Mouse (Mus musculus) heart, adult 2 months (tissue): ENCODE data around the gene Atf3. TPM values are rescaled to one million over a fixed set of nuclear protein-coding genes. Genes with fewer than 3 reads are reported as not detected.

Source experiments
- DNase-seq, 2 experiments: peaks; one replicate each; pipeline ENCODE4 v3.0.0; 2021
- H3K27ac ChIP-seq: fragments of 200-600 bp; 2 replicates; pipeline ENCODE4 v1.8.1; 2022
- H3K27me3 ChIP-seq: fragments of 200-500 bp; 2 replicates; pipeline ENCODE4 v1.6.1; 2012; ENCODE audit warnings: mild to moderate bottlenecking, low read length, inconsistent platforms, mixed read lengths; ENCODE audit not compliant: control insufficient read depth, insufficient read depth
- H3K36me3 ChIP-seq: fragments of 200-500 bp; 2 replicates; pipeline ENCODE4 v1.6.1; 2012; ENCODE audit warnings: low read length, inconsistent platforms; ENCODE audit not compliant: control insufficient read depth, insufficient read depth
- H3K4me1 ChIP-seq: fragments of 200-500 bp; 2 replicates; pipeline ENCODE4 v1.6.1; 2011; ENCODE audit warnings: low read length; ENCODE audit not compliant: control insufficient read depth, insufficient read depth
- H3K4me3 ChIP-seq: fragments of 200-600 bp; 2 replicates; pipeline ENCODE4 v1.8.1; 2022
- H3K79me2 ChIP-seq: fragments of 200-500 bp; replicated peaks from 2 replicates; pipeline ENCODE4 v1.6.1; 2012; ENCODE audit warnings: mild to moderate bottlenecking, inconsistent platforms, low read length, moderate library complexity, mixed read lengths; ENCODE audit not compliant: control insufficient read depth, insufficient read depth
- H3K9ac ChIP-seq: fragments of 200-500 bp; 2 replicates; pipeline ENCODE4 v1.6.1; 2012; ENCODE audit warnings: low read depth, mild to moderate bottlenecking, control low read depth, inconsistent platforms, low read length, mixed read lengths
- CTCF ChIP-seq: fragments of 200-600 bp; IDR thresholded peaks from 2 replicates; pipeline ENCODE4 v1.8.1; 2022; ENCODE audit warnings: antibody characterized with exemption, mild to moderate bottlenecking, moderate library complexity
- EP300 ChIP-seq: fragments of 200-500 bp; IDR thresholded peaks from 2 replicates; pipeline ENCODE4 v1.6.1; 2011; ENCODE audit warnings: low read depth, low read length, control low read depth; ENCODE audit not compliant: insufficient read depth
- POLR2A ChIP-seq: fragments of 200-500 bp; IDR thresholded peaks from 2 replicates; pipeline ENCODE4 v1.6.1; 2011; ENCODE audit warnings: mild to moderate bottlenecking, low read depth, low read length, control low read depth; ENCODE audit not compliant: insufficient read depth
- WGBS: fragments of 180-500 bp; shearing (Covaris S2); methylation state at CpG from one replicate; pipeline ENCODE4 v1.1.7; 2018; 5-methylcytosine and 5-hydroxymethylcytosine counted together
- intact Hi-C: fragments of 180-260 bp; cut with DNase I; formaldehyde crosslinking; loops from one replicate; pipeline ENCODE4 v1.15.1; 2025
- polyA plus RNA-seq: library from polyadenylated mRNA; depleted of rRNA; stranded (reverse); fragments of >200 nt; gene quantifications from 2 replicates; pipeline ENCODE4 v1.2.3, GENCODE M21; 2012
- total RNA-seq, 2 experiments: library from RNA; stranded (reverse); gene quantifications; 2 replicates each; pipeline ENCODE4 v1.2.3; 2021

Gene Atf3
- total and polyA plus RNA-seq, 3 experiments = 3.6 to 11.5 (median 11.0) TPM

- DNase-seq = no peak
- H3K4me3 ChIP-seq = no peak overlapping the region
- no peaks in the 10 kb centered on the region for H3K4me1 ChIP-seq
- H3K9ac ChIP-seq = no peak overlapping the region
- no peaks in the 10 kb centered on the region for H3K79me2 ChIP-seq
- no peaks in the 10 kb centered on the region for H3K27me3 ChIP-seq
- intact Hi-C loops = no loop called here
- TF ChIP-seq POLR2A = no peak
- TF ChIP-seq CTCF = no peak
- TF ChIP-seq EP300 = no peak
- no peaks in the 10 kb centered on the region for H3K36me3 ChIP-seq
- H3K27ac ChIP-seq = no peak overlapping the region
- 76% methylated on average over 4 of the region's 4 CpGs for WGBS
Observed at GRCm38 (mm10) chr1:191239602-191240001, 21.8 kb upstream of the Atf3 start.

GRCm38 (mm10) chr1:191235788-191236542, 18.1 kb upstream of the Atf3 start:
- WGBS = 80% methylated on average over 6 of the region's 6 CpGs
- Histone ChIP-seq H3K9ac (no peak overlapping the region), H3K36me3 (no peaks in the 10 kb centered on the region), H3K79me2 (no peaks in the 10 kb centered on the region), H3K27me3 (no peaks in the 10 kb centered on the region), H3K4me1 (no peaks in the 10 kb centered on the region), H3K4me3 (no peak overlapping the region), H3K27ac (no peak overlapping the region)
- intact Hi-C loops = no loop called here
- TF ChIP-seq EP300 = no peak
- no peak for DNase-seq

- intact Hi-C loops = no loop called here
- Histone ChIP-seq H3K9ac (no peak overlapping the region), H3K27ac (no peak overlapping the region), H3K4me1 (peaks cover 2% of the 10 kb centered on the region), H3K27me3 (no peaks in the 10 kb centered on the region), H3K4me3 (no peak overlapping the region), H3K79me2 (no peaks in the 10 kb centered on the region), H3K36me3 (no peaks in the 10 kb centered on the region)
- WGBS = 72% methylated on average over 4 of the region's 4 CpGs
- TF ChIP-seq CTCF = no peak
- no peak for TF ChIP-seq EP300
- TF ChIP-seq POLR2A = no peak
- no peak for DNase-seq
Observed at GRCm38 (mm10) chr1:191234837-191235236, 17.0 kb upstream of the Atf3 start.

GRCm38 (mm10) chr1:191230355-191230931, 12.6 kb upstream of the Atf3 start:
- Histone ChIP-seq H3K79me2 (no peaks in the 10 kb centered on the region), H3K9ac (no peak overlapping the region), H3K27me3 (no peaks in the 10 kb centered on the region), H3K36me3 (no peaks in the 10 kb centered on the region), H3K27ac (peak overlapping the region; percentile 15), H3K4me1 (peaks cover 2% of the 10 kb centered on the region), H3K4me3 (no peak overlapping the region)
- TF ChIP-seq CTCF (no peak), EP300 (no peak), POLR2A (no peak)
- no peak for DNase-seq
- 55% methylated on average over 6 of the region's 6 CpGs for WGBS
- intact Hi-C loops = no loop called here

- Histone ChIP-seq H3K27ac (no peak overlapping the region), H3K4me3 (no peak overlapping the region), H3K36me3 (no peaks in the 10 kb centered on the region), H3K4me1 (peaks cover 10% of the 10 kb centered on the region), H3K9ac (no peak overlapping the region), H3K79me2 (no peaks in the 10 kb centered on the region), H3K27me3 (no peaks in the 10 kb centered on the region)
- no peak for TF ChIP-seq CTCF
- no peak for TF ChIP-seq EP300
- no peak for TF ChIP-seq POLR2A
- intact Hi-C loops = loop anchor here (10.0 kb wide), 1 partner anchor 168 kb away; no protein-coding TSS in a partner anchor
- 81% methylated on average over 2 of the region's 2 CpGs for WGBS
- no peak for DNase-seq
Observed at GRCm38 (mm10) chr1:191226570-191226969, 8.7 kb upstream of the Atf3 start.

- no peak for DNase-seq
- TF ChIP-seq POLR2A (no peak), EP300 (no peak), CTCF (no peak)
- Histone ChIP-seq H3K27ac (peak overlapping the region; percentile 93), H3K27me3 (no peaks in the 10 kb centered on the region), H3K4me3 (no peak overlapping the region), H3K79me2 (no peaks in the 10 kb centered on the region), H3K4me1 (peaks cover 10% of the 10 kb centered on the region), H3K36me3 (no peaks in the 10 kb centered on the region), H3K9ac (no peak overlapping the region)
- intact Hi-C loops = loop anchor here (10.0 kb wide), 1 partner anchor 169 kb away; no protein-coding TSS in a partner anchor
- 79% methylated on average over 2 of the region's 2 CpGs for WGBS
Observed at GRCm38 (mm10) chr1:191225771-191226170, 7.9 kb upstream of the Atf3 start.
